Mouse (Mus musculus): ENCODE measurements around the gene Ypel1. TPM values are rescaled to one million over a fixed set of nuclear protein-coding genes. Genes with fewer than 3 reads are reported as not detected.

The Ypel1 gene
- 81.2 and 94.0 TPM in 2 replicates for polyA plus RNA-seq (2015; fragmentation: Nextera tagmentation; extraction: Ambion mirVana)

DNA sequence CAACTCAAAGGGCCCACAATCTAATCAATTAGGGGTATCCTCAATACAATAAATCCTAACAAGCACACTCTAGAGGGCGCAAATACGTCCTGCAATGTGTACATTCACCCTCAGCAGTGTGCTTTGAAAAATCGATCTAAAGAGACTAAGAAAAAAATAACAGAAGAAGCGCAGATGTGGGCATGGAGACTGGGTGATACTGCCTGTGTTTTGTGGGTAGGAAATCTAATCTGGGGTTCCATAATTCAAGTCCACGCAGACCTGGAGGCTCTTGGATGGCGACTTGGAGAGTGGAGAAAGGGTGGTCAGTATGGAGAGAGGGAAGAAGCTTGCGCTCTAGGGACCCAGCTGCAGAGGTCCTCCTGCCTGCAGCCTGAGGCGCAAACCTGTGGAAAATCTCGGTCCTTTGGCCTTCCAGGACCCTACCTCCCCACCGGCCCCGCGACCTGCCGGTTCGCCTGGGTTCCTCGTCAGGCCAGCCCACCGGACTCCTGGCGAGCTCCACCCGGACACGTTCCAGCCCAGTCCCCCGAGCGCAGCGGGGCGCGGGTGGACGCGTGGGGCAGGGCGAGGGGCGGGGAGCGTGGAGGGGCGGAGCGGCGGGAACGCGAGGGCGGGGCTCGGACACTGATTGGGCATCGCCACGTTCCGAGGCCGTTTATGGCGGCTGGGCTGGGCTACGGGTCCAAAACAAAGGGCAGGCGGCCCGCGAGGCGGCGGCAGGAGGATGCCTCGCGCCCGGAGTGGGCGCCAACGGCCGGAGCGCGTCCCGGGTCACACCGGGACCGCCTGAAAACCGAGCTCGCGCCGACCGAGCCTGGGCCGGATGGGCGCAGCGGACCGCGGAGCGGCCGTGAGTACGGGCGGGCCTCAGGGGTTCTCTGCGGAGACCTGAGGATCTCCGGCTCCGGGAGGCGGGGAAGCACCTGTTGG is at the start of gene Ypel1:
TSS of gene Ypel1 (plus strand) at position 186 of the 933 bp plus-strand sequence.
- Histone ChIP-seq H3K9me3 (no peaks in the 10 kb centered on the region), H3K27me3 (peaks cover 8% of the 10 kb centered on the region; the same call in 1 of the 2 replicates), H3K9ac (peak within 1 kb of the TSS; percentile 87), H3K27ac (replicated peaks) (peak within 1 kb of the TSS; percentile 88), H3K4me1 (replicated peaks) (peaks cover 45% of the 10 kb centered on the region), H3K4me3 (peak within 1 kb of the TSS; percentile 80), H3K4me2 (peak within 1 kb of the TSS; percentile 73), H3K36me3 (peaks cover 12% of the 10 kb centered on the region)
- peak; percentile 96 for ATAC-seq (ENCODE audit: low read depth)
- under 1% methylated on average over 70 of the region's 76 CpGs for WGBS

GRCm38 (mm10) chr16:17024469-17025148 is 44.9 kb upstream of the Ypel1 start:
- Histone ChIP-seq H3K4me2 (no peak overlapping the region), H3K27ac (replicated peaks) (no peak overlapping the region), H3K27me3 (no peaks in the 10 kb centered on the region), H3K9ac (no peak overlapping the region), H3K4me3 (no peak overlapping the region), H3K9me3 (no peaks in the 10 kb centered on the region), H3K36me3 (peaks cover 73% of the 10 kb centered on the region), H3K4me1 (replicated peaks) (no peaks in the 10 kb centered on the region)
- 84% methylated on average over 3 of the region's 3 CpGs for WGBS
- no peak for ATAC-seq (ENCODE audit: low read depth)

DNA sequence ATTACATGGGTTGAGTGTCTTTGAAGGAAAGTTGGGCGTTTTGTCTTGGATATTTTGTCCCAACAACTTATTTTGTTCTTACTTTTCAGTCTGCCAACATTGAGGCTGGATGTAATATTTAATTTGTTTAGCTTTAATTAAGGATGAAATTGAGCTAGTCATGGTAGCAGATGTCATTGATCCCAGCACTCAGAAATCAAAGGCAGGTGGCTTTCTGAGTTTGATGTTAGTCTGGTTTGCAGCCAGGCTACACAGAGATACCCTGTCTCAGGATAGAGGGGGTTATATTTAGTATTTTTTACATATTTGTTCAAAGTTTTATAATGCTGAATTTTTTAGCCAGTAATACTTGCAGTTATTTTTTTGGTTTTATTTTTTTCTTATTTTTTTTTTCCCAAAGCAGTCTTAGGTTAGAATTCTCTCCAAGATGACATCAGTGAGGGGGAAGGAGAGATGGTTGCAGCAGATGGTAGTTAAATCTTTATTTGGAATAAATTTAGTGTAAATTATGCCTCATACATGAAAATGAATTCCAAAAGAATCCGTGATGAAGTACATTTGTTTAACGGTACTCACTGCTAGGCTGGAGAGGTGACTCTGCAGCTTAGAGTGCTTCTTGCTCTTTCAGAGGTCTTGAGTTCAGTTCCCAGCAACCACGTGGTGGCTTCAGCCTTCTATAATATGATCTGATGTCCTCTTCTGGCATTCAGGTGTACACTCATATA is 39.4 kb upstream of the Ypel1 start:
- Histone ChIP-seq H3K36me3 (peaks cover 56% of the 10 kb centered on the region), H3K9ac (no peak overlapping the region), H3K4me3 (no peak overlapping the region), H3K9me3 (no peaks in the 10 kb centered on the region), H3K4me2 (no peak overlapping the region), H3K27ac (replicated peaks) (no peak overlapping the region), H3K4me1 (replicated peaks) (no peaks in the 10 kb centered on the region), H3K27me3 (no peaks in the 10 kb centered on the region)
- 52% methylated on average over 4 of the region's 4 CpGs for whole genome bisulfite sequencing
- ATAC-seq (ENCODE audit: low read depth) = no peak

DNA sequence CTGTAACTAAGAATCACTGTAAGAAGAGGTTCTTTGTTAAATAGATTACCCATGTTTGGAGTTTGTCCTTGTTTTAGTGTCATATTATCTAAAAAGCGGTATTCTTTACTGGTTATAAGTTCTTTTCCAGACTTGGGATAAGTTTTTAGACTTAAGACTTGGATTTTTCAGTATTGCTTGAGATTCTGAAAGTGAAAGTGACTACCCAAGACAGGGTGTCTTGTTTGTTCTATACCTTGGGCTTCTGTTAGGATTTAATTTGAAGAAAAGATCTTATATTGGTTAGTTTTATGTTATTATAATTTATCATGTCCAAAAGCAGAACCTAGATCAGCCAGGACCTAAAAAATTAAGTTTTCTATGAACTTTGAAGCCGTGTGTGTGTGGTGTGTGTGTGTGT is 35.7 kb upstream of the Ypel1 start:
- H3K27ac ChIP-seq (replicated peaks) = no peak overlapping the region
- H3K4me3 ChIP-seq = no peak overlapping the region
- no peaks in the 10 kb centered on the region for H3K9me3 ChIP-seq
- no peaks in the 10 kb centered on the region for H3K4me1 ChIP-seq (replicated peaks)
- H3K36me3 ChIP-seq = peaks cover 59% of the 10 kb centered on the region
- no peak overlapping the region for H3K9ac ChIP-seq
- no peak overlapping the region for H3K4me2 ChIP-seq
- no peak for ATAC-seq (ENCODE audit: low read depth)
- H3K27me3 ChIP-seq = no peaks in the 10 kb centered on the region
- 95% methylated on average over 2 of the region's 2 CpGs for WGBS

DNA sequence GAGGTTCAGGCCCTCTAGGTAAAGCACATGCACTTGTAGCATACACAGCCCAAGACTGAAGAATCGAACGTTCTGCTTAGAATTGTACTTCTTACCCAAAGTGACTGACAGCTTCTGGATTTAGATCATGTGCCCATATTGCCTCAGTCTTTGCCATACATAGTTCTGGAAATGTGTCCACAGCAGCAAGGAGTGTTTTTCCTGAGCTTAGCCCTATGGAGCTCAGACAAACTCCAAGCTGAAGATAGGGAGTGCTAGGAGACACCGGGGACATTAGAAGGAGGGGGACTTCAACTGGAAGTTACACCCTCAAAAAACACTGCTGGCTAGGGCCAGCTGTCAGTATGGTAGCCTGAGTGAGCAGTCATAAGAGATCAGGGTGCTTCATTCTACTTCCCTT is 28.8 kb upstream of the Ypel1 start:
- H3K4me2 ChIP-seq = no peak overlapping the region
- H3K27ac ChIP-seq (replicated peaks) = no peak overlapping the region
- peaks cover 4% of the 10 kb centered on the region; the same call in 1 of the 2 replicates for H3K4me1 ChIP-seq (replicated peaks)
- H3K27me3 ChIP-seq = no peaks in the 10 kb centered on the region
- peaks cover 92% of the 10 kb centered on the region for H3K36me3 ChIP-seq
- H3K4me3 ChIP-seq = no peak overlapping the region
- no peak for ATAC-seq (ENCODE audit: low read depth)
- H3K9ac ChIP-seq = no peak overlapping the region
- H3K9me3 ChIP-seq = no peaks in the 10 kb centered on the region
- WGBS = 97% methylated on average over 3 of the region's 3 CpGs

DNA sequence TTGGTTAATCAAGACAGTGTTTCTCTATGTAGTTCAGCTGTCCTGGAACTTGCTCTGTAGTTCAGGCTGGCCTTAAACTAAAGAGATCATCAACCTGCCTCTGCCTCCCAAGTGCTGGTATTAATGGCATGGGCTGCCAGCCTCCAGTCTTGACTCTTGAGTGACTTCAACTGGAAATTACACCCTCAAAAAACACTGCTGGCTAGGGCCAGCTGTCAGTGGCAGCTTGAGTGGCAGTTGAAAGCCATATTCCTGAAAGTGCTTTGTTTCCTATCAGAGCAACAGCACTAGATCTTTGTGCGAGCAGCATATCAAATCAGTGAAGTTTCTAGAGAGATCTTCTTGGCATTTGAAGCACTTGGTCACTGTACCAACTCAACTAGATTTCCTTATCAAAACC is 28.1 kb upstream of the Ypel1 start:
- Histone ChIP-seq H3K4me3 (no peak overlapping the region), H3K27me3 (no peaks in the 10 kb centered on the region), H3K36me3 (peaks cover 90% of the 10 kb centered on the region), H3K9me3 (no peaks in the 10 kb centered on the region), H3K4me2 (no peak overlapping the region), H3K9ac (no peak overlapping the region), H3K27ac (replicated peaks) (no peak overlapping the region), H3K4me1 (replicated peaks) (peaks cover 4% of the 10 kb centered on the region; the same call in 1 of the 2 replicates)
- no peak for ATAC-seq (ENCODE audit: low read depth)
- WGBS = 100% methylated on average over 1 of the region's 1 CpGs

DNA sequence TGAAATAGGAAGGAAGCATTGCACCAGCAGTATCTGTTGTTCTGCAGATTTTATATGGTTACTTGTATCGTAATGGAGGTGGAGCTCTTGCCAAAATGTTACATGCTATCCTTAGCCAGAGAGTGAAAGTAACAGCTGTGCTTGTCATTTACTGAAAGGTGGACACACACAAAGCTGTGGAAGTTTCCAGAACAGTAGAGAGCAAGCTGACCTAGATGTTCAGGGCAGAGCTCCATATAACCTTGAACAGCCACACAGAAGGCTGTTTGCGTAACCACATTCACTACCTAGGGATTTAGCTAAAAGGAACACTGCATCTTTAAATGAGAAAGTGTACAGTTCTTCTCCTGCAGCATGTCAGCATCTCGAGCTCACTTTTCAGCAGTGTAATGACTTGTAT is 25.2 kb upstream of the Ypel1 start:
- WGBS = 82% methylated on average over 3 of the region's 3 CpGs
- H3K36me3 ChIP-seq = peaks cover 85% of the 10 kb centered on the region
- no peak overlapping the region for H3K4me3 ChIP-seq
- no peak overlapping the region for H3K9ac ChIP-seq
- H3K9me3 ChIP-seq = no peaks in the 10 kb centered on the region
- no peak overlapping the region for H3K27ac ChIP-seq (replicated peaks)
- H3K27me3 ChIP-seq = no peaks in the 10 kb centered on the region
- peaks cover 4% of the 10 kb centered on the region; the same call in 1 of the 2 replicates for H3K4me1 ChIP-seq (replicated peaks)
- no peak overlapping the region for H3K4me2 ChIP-seq
- ATAC-seq (ENCODE audit: low read depth) = no peak

DNA sequence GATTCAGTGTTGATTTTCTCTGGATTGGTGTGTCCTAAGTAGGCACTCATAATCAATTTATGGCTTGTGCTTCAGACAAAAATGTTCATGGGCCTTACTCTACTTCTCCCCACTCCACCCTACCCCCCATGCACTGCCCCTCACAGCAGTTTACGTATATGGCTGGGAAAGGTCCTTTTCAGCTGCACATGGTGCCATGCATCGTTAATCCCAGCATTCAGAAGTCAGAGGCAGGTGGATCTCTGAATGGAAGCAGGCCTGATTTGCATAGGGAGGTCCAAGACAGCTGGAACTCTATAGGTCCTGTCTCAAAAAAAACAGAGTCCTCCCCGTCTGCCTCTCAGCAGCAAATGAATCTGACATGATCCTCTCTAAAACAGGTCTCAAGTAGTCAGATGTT is 24.2 kb upstream of the Ypel1 start:
- 38% methylated on average over 3 of the region's 3 CpGs for WGBS
- H3K36me3 ChIP-seq = peaks cover 81% of the 10 kb centered on the region
- peaks cover 4% of the 10 kb centered on the region; the same call in 1 of the 2 replicates for H3K4me1 ChIP-seq (replicated peaks)
- no peak overlapping the region for H3K9ac ChIP-seq
- H3K27ac ChIP-seq (replicated peaks) = no peak overlapping the region
- no peak overlapping the region for H3K4me2 ChIP-seq
- no peaks in the 10 kb centered on the region for H3K9me3 ChIP-seq
- ATAC-seq (ENCODE audit: low read depth) = no peak
- no peak overlapping the region for H3K4me3 ChIP-seq
- no peaks in the 10 kb centered on the region for H3K27me3 ChIP-seq

DNA sequence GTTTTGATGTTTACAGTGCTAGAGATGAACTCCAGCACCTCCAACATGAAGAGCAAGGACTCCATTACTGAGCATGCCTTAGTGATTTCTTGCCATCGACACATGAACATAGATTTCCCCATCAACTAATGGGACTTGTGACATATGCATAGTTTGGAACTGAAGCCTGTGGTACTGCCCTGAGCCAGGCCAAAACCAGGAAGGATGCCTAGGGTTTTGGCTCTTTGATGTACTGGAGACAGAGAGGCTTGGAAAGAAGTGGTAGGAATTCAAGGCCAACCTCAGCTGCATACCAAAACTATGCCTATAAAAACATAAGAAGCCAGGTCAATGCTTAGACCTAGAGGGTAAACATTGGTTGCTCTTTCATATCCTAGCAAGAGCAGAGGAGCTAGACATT is 19.6 kb upstream of the Ypel1 start:
- no peaks in the 10 kb centered on the region for H3K27me3 ChIP-seq
- H3K4me3 ChIP-seq = no peak overlapping the region
- ATAC-seq (ENCODE audit: low read depth) = no peak
- H3K4me2 ChIP-seq = no peak overlapping the region
- WGBS = 91% methylated on average over 1 of the region's 1 CpGs
- peaks cover 4% of the 10 kb centered on the region; the same call in 1 of the 2 replicates for H3K4me1 ChIP-seq (replicated peaks)
- H3K9me3 ChIP-seq = no peaks in the 10 kb centered on the region
- H3K36me3 ChIP-seq = peaks cover 38% of the 10 kb centered on the region
- no peak overlapping the region for H3K9ac ChIP-seq
- no peak overlapping the region for H3K27ac ChIP-seq (replicated peaks)

- 76% methylated on average over 7 of the region's 7 CpGs for WGBS
- 0 out of 2 replicates have a peak, but pooled peaks have one; percentile 21 for ATAC-seq (ENCODE audit: low read depth)
These were observed 17.4 kb upstream of the Ypel1 start for GRCm38 (mm10) chr16:17052087-17052486.

GRCm38 (mm10) chr16:17053903-17054302 is 15.6 kb upstream of the Ypel1 start:
- H3K36me3 ChIP-seq = peaks cover 8% of the 10 kb centered on the region
- no peaks in the 10 kb centered on the region for H3K9me3 ChIP-seq
- H3K27me3 ChIP-seq = no peaks in the 10 kb centered on the region
- ATAC-seq (ENCODE audit: low read depth) = no peak
- no peak overlapping the region for H3K9ac ChIP-seq
- no peak overlapping the region for H3K4me2 ChIP-seq
- no peak overlapping the region for H3K27ac ChIP-seq (replicated peaks)
- H3K4me1 ChIP-seq (replicated peaks) = peaks cover 15% of the 10 kb centered on the region; the same call in 1 of the 2 replicates
- WGBS = 80% methylated on average over 3 of the region's 3 CpGs
- no peak overlapping the region for H3K4me3 ChIP-seq

More at GRCm38 (mm10) chr16:17052087-17052486, 17.4 kb upstream of the Ypel1 start:
- no peak overlapping the region for H3K27ac ChIP-seq (replicated peaks)
- no peaks in the 10 kb centered on the region for H3K27me3 ChIP-seq
- no peak overlapping the region for H3K9ac ChIP-seq
- H3K4me1 ChIP-seq (replicated peaks) = peaks cover 15% of the 10 kb centered on the region; the same call in 1 of the 2 replicates
- H3K4me2 ChIP-seq = no peak overlapping the region
- H3K9me3 ChIP-seq = no peaks in the 10 kb centered on the region
- peaks cover 25% of the 10 kb centered on the region for H3K36me3 ChIP-seq
- no peak overlapping the region for H3K4me3 ChIP-seq

Data from neural tube, embryonic 13.5 days (tissue).